Mouse (Mus musculus) cerebellum, postnatal 4 days (tissue): Measurements from ENCODE around the gene Lce6a.

Experiments used
- DNase-seq, 2 experiments: peaks; one replicate each; pipeline ENCODE4 v3.0.0; 2022; ENCODE audit warnings: low spot score in 2 of 2, mixed read lengths in 1 of 2

The Lce6a gene

GRCm38 (mm10) chr3:92621560-92621959, at the start of gene Lce6a:
Gene Lce6a, minus strand, starts transcription at chr3:92621660.
- no peak for DNase-seq

DNA sequence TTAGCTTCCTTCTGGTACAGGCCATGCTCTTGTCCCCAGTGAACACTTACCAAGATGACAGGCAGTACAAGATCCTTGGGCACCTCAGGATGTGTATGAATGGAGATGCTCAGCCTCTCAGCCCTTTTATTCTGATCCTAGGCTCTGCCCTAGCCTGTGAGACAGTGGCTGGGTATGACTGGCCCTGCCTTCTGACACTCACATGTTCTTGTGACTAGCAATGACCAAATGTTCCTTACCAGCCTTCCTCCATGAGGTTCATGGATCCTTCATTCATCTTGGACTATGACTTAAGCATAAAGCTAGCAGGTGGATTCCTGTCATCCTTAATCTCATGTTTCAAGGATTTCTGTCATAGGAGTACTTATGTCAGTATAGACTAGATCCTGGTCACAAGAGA, 48.8 kb upstream of the Lce6a start, which contains the start of gene Lce1a2:
Lce1a2 (minus strand) TSS at position 101 of the 400 bp plus-strand sequence.
- no peak for DNase-seq

- no peak for DNase-seq
Observed at GRCm38 (mm10) chr3:92656826-92657225, 35.4 kb upstream of the Lce6a start, which contains the start of gene Lce1b. Gene Lce1b, minus strand, starts transcription at chr3:92656926.

DNA sequence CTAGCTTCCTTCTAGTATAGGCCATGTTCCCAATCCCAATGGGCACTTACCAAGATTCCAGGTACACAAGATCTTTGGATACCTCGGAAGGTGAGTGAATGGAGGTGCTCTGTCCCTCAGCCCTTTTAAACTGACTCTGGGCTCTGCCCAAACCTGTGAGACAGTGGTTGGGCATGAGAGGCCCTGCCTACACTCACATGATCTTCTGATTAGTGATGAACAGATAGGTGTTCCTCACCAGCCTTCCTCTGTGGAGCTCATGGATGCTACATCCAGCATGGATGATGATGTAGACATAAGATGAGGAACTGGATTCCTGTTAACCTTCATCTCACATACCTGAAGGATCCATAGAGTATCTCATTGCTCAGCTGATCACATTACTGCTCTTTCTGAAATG, 26.7 kb upstream of the Lce6a start, which contains the start of gene Lce1a1:
Lce1a1 (minus strand) TSS at position 101 of the 400 bp plus-strand sequence.
- DNase-seq = no peak

DNA sequence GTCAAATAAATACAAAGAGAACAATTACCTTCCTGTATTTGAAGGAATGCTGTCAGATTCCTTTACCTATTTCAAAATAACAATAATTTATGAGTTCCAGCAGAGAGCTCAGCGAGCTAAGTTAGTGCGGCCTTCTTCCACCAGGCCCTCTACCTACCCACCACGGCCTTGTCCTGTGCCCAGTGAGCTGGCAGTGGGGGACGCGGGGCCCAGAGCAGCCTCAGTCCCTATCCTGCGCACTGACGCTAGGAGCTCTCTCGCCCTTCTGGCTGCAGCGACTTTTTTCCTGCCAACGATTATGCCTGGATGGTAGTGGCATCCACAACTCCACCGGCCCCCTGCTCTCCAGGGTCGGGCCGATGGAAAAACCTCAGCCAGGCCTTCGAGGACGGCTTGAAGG, 18.4 kb upstream of the Lce6a start:
- DNase-seq = no peak

GRCm38 (mm10) chr3:92638653-92638991, 17.2 kb upstream of the Lce6a start:
- no peak for DNase-seq

GRCm38 (mm10) chr3:92637745-92638652, 16.5 kb upstream of the Lce6a start:
- no peak for DNase-seq

DNA sequence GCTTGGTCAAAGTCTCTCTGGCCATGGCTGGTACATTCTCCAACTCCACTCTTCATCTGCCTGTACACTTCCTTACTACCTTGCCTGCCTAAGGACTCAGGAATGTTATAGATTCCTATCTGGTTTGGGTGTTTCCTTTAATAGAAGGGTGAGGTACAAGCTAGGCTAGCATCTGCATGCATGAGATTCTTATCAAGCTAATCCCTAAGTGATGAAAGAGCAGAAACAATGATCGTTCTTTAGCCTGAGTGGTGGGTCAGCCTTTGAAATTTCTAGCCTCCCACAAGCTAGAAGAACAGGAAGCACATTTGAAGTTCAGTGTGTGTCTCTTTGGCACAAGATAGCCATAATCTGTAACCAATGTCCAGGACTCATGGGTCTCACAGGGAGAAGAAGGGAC, 11.7 kb downstream of the Lce6a start:
- DNase-seq = no peak

GRCm38 (mm10) chr3:92607392-92607791, 14.1 kb downstream of the Lce6a start, which contains the start of gene 2210017I01Rik:
Gene 2210017I01Rik, minus strand, starts transcription at chr3:92607492.
- DNase-seq = no peak

DNA sequence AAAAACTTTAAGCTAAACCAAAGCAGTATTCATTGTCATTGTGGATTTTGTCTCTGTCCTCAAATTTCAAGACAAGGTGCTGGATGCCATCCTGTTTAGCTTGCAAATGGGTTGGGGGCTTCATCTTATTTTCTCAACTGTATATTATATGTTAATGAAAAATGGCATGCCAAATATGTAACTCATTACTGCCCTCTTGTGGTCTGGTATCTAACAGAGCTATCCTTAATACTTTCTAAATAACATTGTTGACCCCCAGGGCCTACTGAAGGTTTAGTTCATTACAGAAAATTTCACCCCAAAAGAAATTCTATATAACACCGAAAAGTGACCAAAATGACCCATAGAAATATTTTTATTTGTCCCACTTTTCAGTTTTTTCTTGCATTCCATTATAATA, 19.3 kb downstream of the Lce6a start:
- no peak for DNase-seq

DNA sequence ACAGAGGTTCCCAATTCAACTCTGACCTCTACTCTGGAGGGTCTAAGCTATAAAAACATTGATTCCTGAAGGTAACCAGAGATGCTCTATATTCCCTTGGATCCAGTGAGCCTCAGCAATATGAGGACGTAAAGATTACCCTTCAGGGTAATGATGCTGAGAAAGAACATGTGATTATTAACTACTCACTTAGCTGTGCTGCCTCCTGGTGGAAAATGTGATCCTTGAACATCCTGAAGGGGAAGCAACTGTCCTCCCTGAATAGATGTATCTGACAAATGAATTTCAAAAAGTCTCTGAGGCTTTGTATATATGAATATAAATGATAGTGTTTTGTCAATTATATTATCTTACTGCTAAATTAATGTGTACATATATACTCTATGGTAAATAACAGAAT, 21.0 kb downstream of the Lce6a start:
- DNase-seq = no peak

- no peak for DNase-seq
Observed at GRCm38 (mm10) chr3:92599973-92600372, 21.5 kb downstream of the Lce6a start.

DNA sequence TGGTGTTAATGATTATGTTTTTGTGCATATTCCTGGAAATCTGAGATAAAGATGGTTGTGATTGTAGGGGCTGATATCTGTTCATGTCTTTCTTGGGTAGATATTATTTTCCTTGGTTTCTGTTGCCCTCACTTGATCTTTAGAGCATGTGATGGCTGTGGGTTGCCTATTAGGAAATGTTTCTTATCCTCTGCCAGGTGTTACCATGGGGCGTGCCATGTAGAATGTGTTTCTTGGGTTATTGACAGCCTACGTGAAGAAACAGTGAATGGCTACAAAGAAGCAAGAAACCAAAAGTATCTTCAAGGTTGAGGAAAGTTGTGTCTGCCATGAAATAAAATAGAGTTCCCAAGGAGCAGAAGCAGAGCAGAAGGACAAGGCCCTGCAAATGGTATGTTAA, 23.0 kb downstream of the Lce6a start:
- DNase-seq = no peak

GRCm38 (mm10) chr3:92588858-92589257, 32.6 kb downstream of the Lce6a start, which contains the start of gene Smcp:
Gene Smcp, minus strand, starts transcription at chr3:92588997.
- no peak for DNase-seq

- no peak for DNase-seq
Observed at GRCm38 (mm10) chr3:92587190-92587589, 34.3 kb downstream of the Lce6a start.

DNA sequence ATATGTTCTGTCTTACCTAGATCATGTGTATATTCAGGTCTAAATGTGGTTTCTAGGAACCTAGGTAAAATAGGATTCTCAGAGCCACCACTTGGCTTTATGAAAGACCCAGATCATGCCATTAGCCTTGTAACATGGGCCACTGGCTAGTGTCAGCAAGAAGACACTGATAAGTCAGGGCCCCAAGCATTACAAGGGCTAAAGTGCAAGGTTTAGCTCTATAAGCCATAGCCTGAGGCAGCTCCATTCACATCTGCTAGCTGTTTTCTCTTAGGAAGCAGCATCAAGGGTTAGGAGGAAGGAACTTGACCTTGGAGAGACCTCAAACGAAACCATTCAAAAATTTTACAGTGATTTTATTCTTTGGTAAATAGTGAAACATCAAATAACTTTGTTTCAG, 36.4 kb downstream of the Lce6a start:
- no peak for DNase-seq

DNA sequence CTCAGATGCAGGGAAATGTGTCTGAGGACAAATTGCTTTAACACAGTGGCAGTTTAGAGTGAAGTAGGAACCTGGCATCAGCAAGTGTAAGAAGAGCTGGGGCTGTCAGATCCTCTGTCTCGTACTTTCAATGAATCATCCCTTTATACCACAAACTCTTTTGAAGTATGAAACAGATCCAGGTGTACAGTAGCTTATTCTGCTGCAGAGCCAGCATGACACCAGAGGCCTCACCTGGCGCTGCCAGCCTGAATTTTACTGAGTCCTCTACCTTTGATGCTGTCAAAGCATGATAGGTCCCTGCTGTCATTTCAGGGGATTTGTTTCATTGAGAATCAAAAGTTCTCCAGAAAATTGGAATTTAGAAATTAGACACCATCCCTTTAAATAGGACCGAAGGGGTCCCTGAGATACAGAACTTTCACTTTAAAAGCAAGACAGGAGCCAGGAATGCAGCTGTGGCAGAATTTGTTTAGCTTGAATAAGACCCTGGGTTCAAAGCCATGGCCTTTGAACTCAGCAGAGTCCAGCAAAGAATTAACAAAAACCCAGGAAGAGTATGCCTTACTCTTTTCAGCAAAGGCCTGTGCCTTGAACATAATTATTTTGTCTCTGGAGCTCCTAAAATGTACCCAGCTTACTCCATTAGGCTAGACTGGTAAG, 38.2 kb downstream of the Lce6a start:
- no peak for DNase-seq

DNA sequence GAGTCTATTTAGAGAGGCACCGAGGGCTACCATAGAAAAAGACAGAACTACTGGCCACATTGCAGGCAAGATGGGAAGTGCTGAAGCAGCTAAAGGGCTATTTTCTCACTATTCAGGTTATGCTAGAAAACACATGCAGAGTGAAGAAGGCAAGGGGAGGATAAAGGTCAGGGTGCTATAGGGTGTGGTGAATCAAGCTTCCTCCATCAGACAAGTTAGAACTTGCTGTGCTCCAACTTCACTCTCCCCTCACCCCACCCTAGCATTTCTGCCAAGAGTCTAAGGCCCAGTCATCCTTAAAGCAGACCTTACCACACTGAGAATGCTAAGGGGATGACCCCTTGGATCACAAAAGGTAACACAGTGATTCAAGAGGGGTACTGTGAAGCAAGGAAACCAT, 42.0 kb downstream of the Lce6a start:
- DNase-seq = no peak

- no peak for DNase-seq
Observed at GRCm38 (mm10) chr3:92578652-92579413, 42.6 kb downstream of the Lce6a start.

- no peak for DNase-seq
Observed at GRCm38 (mm10) chr3:92573449-92574041, 47.9 kb downstream of the Lce6a start, which contains the start of gene Ivl. Gene Ivl, minus strand, starts transcription at chr3:92573735.

DNA sequence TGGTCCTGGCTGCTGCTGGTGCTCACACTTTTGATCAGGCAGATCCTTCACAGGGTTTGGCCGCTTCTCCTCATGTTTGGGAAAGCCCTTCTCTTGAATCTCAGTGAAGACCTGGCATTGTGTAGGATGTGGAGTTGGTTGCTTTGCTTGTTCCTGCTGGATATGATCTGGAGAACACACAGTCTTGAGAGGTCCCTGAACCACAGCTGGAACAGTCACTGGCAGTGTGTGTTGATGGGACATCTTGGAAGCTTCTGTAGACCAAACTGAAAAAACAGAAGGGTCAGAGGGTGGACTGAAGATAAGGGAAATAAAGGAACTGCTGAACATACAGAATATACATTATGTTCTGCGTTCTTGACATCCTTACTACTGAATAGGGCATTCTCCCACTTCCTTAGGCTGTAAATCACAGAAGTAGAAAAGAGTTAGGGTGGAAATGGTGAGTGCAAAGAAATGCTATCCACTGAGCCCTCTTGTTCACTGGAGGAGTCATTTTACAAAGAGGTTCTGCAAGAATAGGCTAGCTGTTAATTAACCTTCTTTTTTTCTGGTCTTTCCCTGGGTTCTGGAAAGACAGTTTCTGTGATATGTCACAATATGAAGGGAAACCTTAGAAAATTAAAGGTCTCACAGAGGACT, 48.8 kb downstream of the Lce6a start:
- DNase-seq = no peak
